Mouse (Mus musculus): Measurements from ENCODE around the gene Ankle1.

- TF ChIP-seq POLR2A (IDR thresholded peaks at IDR 0.05; ENCODE audit: low read depth, low read length) (no peak), CTCF (IDR thresholded peaks at IDR 0.05; ENCODE audit: borderline replicate concordance, insufficient read depth, low read length) (no peak)
These were observed 31.1 kb upstream of the Ankle1 start for GRCm38 (mm10) chr8:71374616-71375206.
